Mouse (Mus musculus) layer of hippocampus, adult 2 months (tissue): Measurements from ENCODE around the gene Tmem131l. TPM values are rescaled to one million over a fixed set of nuclear protein-coding genes. Genes with fewer than 3 reads are reported as not detected.

ENCODE experiments used
- DNase-seq, 2 experiments: peaks; one replicate each; pipeline ENCODE4 v3.0.0; 2022; ENCODE audit warnings: low spot score in 2 of 2
- H3K27ac ChIP-seq: fragments of 200-600 bp; 2 replicates; pipeline ENCODE4 v1.8.1; 2022
- H3K4me3 ChIP-seq: fragments of 200-600 bp; 2 replicates; pipeline ENCODE4 v1.8.1; 2022; ENCODE audit warnings: mild to moderate bottlenecking
- CTCF ChIP-seq: fragments of 200-600 bp; conservative IDR thresholded peaks from 2 replicates; pipeline ENCODE4 v1.8.1; 2022; ENCODE audit warnings: antibody characterized with exemption, mild to moderate bottlenecking, moderate library complexity
- long read RNA-seq, 2 experiments: library from polyadenylated mRNA; stranded (forward); transcript quantifications; one replicate each; pipeline ENCODE4 v2.0.0; 2021; ENCODE audit warnings: borderline mapping rate in 2 of 2
- total RNA-seq, 2 experiments: library from RNA; stranded (reverse); gene quantifications; 2 replicates each; pipeline ENCODE4 v1.2.3; 2021

Gene Tmem131l
- total RNA-seq, result 10 to 100 TPM; 27.4 to 36.5 TPM
- long read RNA-seq, experiment 1, full-length matches to known transcripts, result 4 of 12 reads
- long read RNA-seq, experiment 1, partial matches to known transcripts, result 2 of 12 reads
- long read RNA-seq, experiment 1, other reads (novel, unspliced or antisense), result 6 of 12 reads
- long read RNA-seq, experiment 2, full-length matches to known transcripts, result 4 of 20 reads
- long read RNA-seq, experiment 2, partial matches to known transcripts, result 3 of 20 reads
- long read RNA-seq, experiment 2, other reads (novel, unspliced or antisense), result 13 of 20 reads

- TF ChIP-seq CTCF, result no peak
- Histone ChIP-seq H3K4me3 (peak within 1 kb of the TSS; percentile 96), H3K27ac (peak within 1 kb of the TSS; percentile 94)
- DNase-seq, result peak; percentile 65 to 71
Observed at GRCm38 (mm10) chr3:84039646-84040475, at the start of gene Tmem131l. Tmem131l (minus strand) TSS chr3:84040175.

GRCm38 (mm10) chr3:84086921-84087320, 46.9 kb upstream of the Tmem131l start:
- no peak for DNase-seq
- TF ChIP-seq CTCF, result no peak
- Histone ChIP-seq H3K27ac (no peak overlapping the region), H3K4me3 (no peak overlapping the region)

GRCm38 (mm10) chr3:84086337-84086736, 46.4 kb upstream of the Tmem131l start:
- DNase-seq, result no peak
- Histone ChIP-seq H3K4me3 (no peak overlapping the region), H3K27ac (no peak overlapping the region)
- TF ChIP-seq CTCF, result no peak

- no peak for TF ChIP-seq CTCF
- DNase-seq, result no peak
- Histone ChIP-seq H3K27ac (no peak overlapping the region), H3K4me3 (no peak overlapping the region)
Observed at GRCm38 (mm10) chr3:84085429-84085828, 45.5 kb upstream of the Tmem131l start.

GRCm38 (mm10) chr3:84081208-84081722, 41.3 kb upstream of the Tmem131l start:
- no peak overlapping the region for H3K4me3 ChIP-seq
- H3K27ac ChIP-seq, result no peak overlapping the region
- no peak for TF ChIP-seq CTCF
- no peak for DNase-seq

- no peak overlapping the region for H3K27ac ChIP-seq
- no peak for DNase-seq
- no peak for TF ChIP-seq CTCF
- no peak overlapping the region for H3K4me3 ChIP-seq
Observed at GRCm38 (mm10) chr3:84080074-84080473, 40.1 kb upstream of the Tmem131l start.

GRCm38 (mm10) chr3:84077505-84077904, 37.5 kb upstream of the Tmem131l start:
- DNase-seq, result no peak

GRCm38 (mm10) chr3:84076543-84077332, 36.8 kb upstream of the Tmem131l start:
- Histone ChIP-seq H3K4me3 (no peak overlapping the region), H3K27ac (no peak overlapping the region)
- no peak for TF ChIP-seq CTCF
- DNase-seq, result no peak

More at GRCm38 (mm10) chr3:84077505-84077904, 37.5 kb upstream of the Tmem131l start:
- H3K4me3 ChIP-seq, result no peak overlapping the region
- no peak overlapping the region for H3K27ac ChIP-seq
- TF ChIP-seq CTCF, result no peak

- Histone ChIP-seq H3K27ac (no peak overlapping the region), H3K4me3 (no peak overlapping the region)
- no peak for DNase-seq
- no peak for TF ChIP-seq CTCF
Observed at GRCm38 (mm10) chr3:84075516-84075915, 35.5 kb upstream of the Tmem131l start.

GRCm38 (mm10) chr3:84074777-84075176, 34.8 kb upstream of the Tmem131l start:
- no peak overlapping the region for H3K27ac ChIP-seq
- DNase-seq, result no peak
- no peak for TF ChIP-seq CTCF
- no peak overlapping the region for H3K4me3 ChIP-seq

- H3K27ac ChIP-seq, result no peak overlapping the region
- DNase-seq, result no peak
- no peak for TF ChIP-seq CTCF
- no peak overlapping the region for H3K4me3 ChIP-seq
Observed at GRCm38 (mm10) chr3:84071641-84072040, 31.7 kb upstream of the Tmem131l start.

GRCm38 (mm10) chr3:84070811-84071210, 30.8 kb upstream of the Tmem131l start:
- DNase-seq, result no peak
- no peak for TF ChIP-seq CTCF
- Histone ChIP-seq H3K27ac (no peak overlapping the region), H3K4me3 (no peak overlapping the region)
